15 mouse cellular contexts compared by ENCODE assay signal in genomic region chr8:81756663-81757062, GRCm38 (mm10).
A peak's percentile ranks its signal among the peaks of the same experiment; 100 is the strongest.
DNase-seq lines count a peak whose midpoint lies in the region; ATAC-seq and TF ChIP-seq lines count a peak whose summit lies in the region.
"Had no signal": no experiment of that assay in that cellular context is flagged by ENCODE, and none has a peak within 500 bp of the region (broad histone marks: within the 10 kb centered on the region; RNA-seq: fewer than 3 reads in every experiment).

No protein-coding gene starts in this region.

- H3K27ac ChIP-seq in lung, postnatal 0 days (ENCODE audit: low read length), result no peak overlapping the region
- H3K27ac ChIP-seq in MEL (ENCODE audit: control insufficient read depth, low read depth, low read length), result no peak overlapping the region
- H3K27ac ChIP-seq in forebrain, embryonic 12.5 days, result no peak overlapping the region
- H3K27ac ChIP-seq: embryonic facial prominence, embryonic 12.5 days; kidney, postnatal 0 days; liver, embryonic 14.5 days; macrophage had no signal

- DNase-seq in lung, postnatal 0 days (ENCODE audit: low spot score), result peak; percentile 49
- no peak for DNase-seq in lung, postnatal 36 days
- DNase-seq in MEL (ENCODE audit: low read depth, low spot score), result peak; percentile 7
- no peak for DNase-seq in cerebellum, adult 18-20 months
- DNase-seq in c-Kit-positive CD71-positive TER-119-positive erythroid progenitor cells, embryonic 14.5 days (ENCODE audit: low spot score), result no peak
- DNase-seq: cerebellum, postnatal 14 days; spleen, adult 18-20 months had no signal

- H3K4me3 ChIP-seq in lung, postnatal 0 days (ENCODE audit: low read depth, low read length), result no peak overlapping the region
- H3K4me3 ChIP-seq in MEL (ENCODE audit: control insufficient read depth in 1 of 2, insufficient read depth in 1 of 2, low read depth in 2 of 2, low read length in 2 of 2), result no peak overlapping the region
- H3K4me3 ChIP-seq in forebrain, embryonic 12.5 days (replicated peaks), result no peak overlapping the region
- H3K4me3 ChIP-seq: embryonic facial prominence, embryonic 12.5 days had no signal

- no peaks in the 10 kb centered on the region for H3K36me3 ChIP-seq in lung, postnatal 0 days (ENCODE audit: insufficient read depth, low read length)
- H3K36me3 ChIP-seq in MEL (ENCODE audit: control insufficient read depth in 1 of 2, insufficient read depth in 2 of 2, low read length in 2 of 2), result peaks cover 0 to under 1% of the 10 kb centered on the region in 2 experiments; a peak in 2 of 4 replicates
- no peaks in the 10 kb centered on the region for H3K36me3 ChIP-seq in forebrain, embryonic 12.5 days (replicated peaks)
- H3K36me3 ChIP-seq: embryonic facial prominence, embryonic 12.5 days; G1E had no signal

- H3K79me2 ChIP-seq in MEL (ENCODE audit: control insufficient read depth, insufficient read depth, low read length, poor library complexity), result no peaks in the 10 kb centered on the region

- TF ChIP-seq CTCF in lung, postnatal 0 days (IDR thresholded peaks at IDR 0.05), result no peak
- no peak for TF ChIP-seq CTCF in MEL (IDR thresholded peaks at IDR 0.05 in 2 of 3, conservative IDR thresholded peaks at IDR 0.05 in 1 of 3; ENCODE audit: control insufficient read depth in 1 of 3, insufficient read depth in 1 of 3, low read depth in 2 of 3, low read length in 3 of 3, poor library complexity in 1 of 3, severe bottlenecking in 1 of 3)

- H3K27me3 ChIP-seq in lung, postnatal 0 days (replicated peaks; ENCODE audit: insufficient read depth, low read length), result no peaks in the 10 kb centered on the region
- H3K27me3 ChIP-seq in MEL (ENCODE audit: control insufficient read depth in 1 of 2, insufficient read depth in 2 of 2, low read length in 2 of 2), result no peaks in the 10 kb centered on the region
- H3K27me3 ChIP-seq in forebrain, embryonic 12.5 days, result no peaks in the 10 kb centered on the region
- H3K27me3 ChIP-seq: embryonic facial prominence, embryonic 12.5 days had no signal

- no peaks in the 10 kb centered on the region for H3K4me1 ChIP-seq in lung, postnatal 0 days (ENCODE audit: insufficient read depth, low read depth, low read length)
- H3K4me1 ChIP-seq in MEL (ENCODE audit: control insufficient read depth in 1 of 2, insufficient read depth in 2 of 2, low read length in 2 of 2), result peaks cover 2 to 3% of the 10 kb centered on the region in 2 experiments; a peak in 1 of 4 replicates
- no peaks in the 10 kb centered on the region for H3K4me1 ChIP-seq in forebrain, embryonic 12.5 days

- WGBS in lung, postnatal 0 days, result 62% methylated on average over 3 of the region's 3 CpGs
- WGBS in forebrain, embryonic 12.5 days, result 94% methylated on average over 3 of the region's 3 CpGs

- H3K9ac ChIP-seq in lung, postnatal 0 days (replicated peaks; ENCODE audit: low read depth), result no peak overlapping the region
- no peak overlapping the region for H3K9ac ChIP-seq in MEL (ENCODE audit: control insufficient read depth, low read depth, low read length, poor library complexity, severe bottlenecking)
- H3K9ac ChIP-seq in forebrain, embryonic 12.5 days, result no peak overlapping the region
- H3K9ac ChIP-seq: embryonic facial prominence, embryonic 12.5 days; liver, embryonic 14.5 days had no signal

- peak; percentile 56 for ATAC-seq in lung, postnatal 0 days
- ATAC-seq in hematopoietic stem cell, adult 5-6 weeks (replicated peaks in 1 of 2; ENCODE audit: insufficient read depth in 1 of 2, low FRiP score in 2 of 2, low TSS enrichment in 1 of 2, low read depth in 1 of 2, poor library complexity in 2 of 2, severe bottlenecking in 2 of 2), result peak; percentile 99 to 100
- ATAC-seq in forebrain, embryonic 12.5 days (ENCODE audit: low FRiP score), result no peak
- ATAC-seq: forebrain, embryonic 14.5 days had no signal

- no peak for TF ChIP-seq POLR2A in MEL (IDR thresholded peaks at IDR 0.05; ENCODE audit: control insufficient read depth in 1 of 2, insufficient read depth in 1 of 2, low read depth in 1 of 2, low read length in 2 of 2, poor library complexity in 1 of 2)

- no peak for TF ChIP-seq EP300 in lung, postnatal 0 days (IDR thresholded peaks at IDR 0.05)
- no peak for TF ChIP-seq EP300 in MEL (IDR thresholded peaks at IDR 0.05; ENCODE audit: low read depth in 1 of 2, low read length in 2 of 2)

- H3K9me3 ChIP-seq in lung, postnatal 0 days (ENCODE audit: low read length), result no peaks in the 10 kb centered on the region
- no peaks in the 10 kb centered on the region for H3K9me3 ChIP-seq in MEL (replicated peaks; ENCODE audit: insufficient read depth, low read length)
- no peaks in the 10 kb centered on the region for H3K9me3 ChIP-seq in forebrain, embryonic 12.5 days
- H3K9me3 ChIP-seq: embryonic facial prominence, embryonic 12.5 days; G1E had no signal

- no peak for TF ChIP-seq RAD21 in MEL (IDR thresholded peaks at IDR 0.05; ENCODE audit: low read depth, low read length)

- no peak overlapping the region for H3K4me2 ChIP-seq in lung, postnatal 0 days (replicated peaks; ENCODE audit: low read depth, low read length)
- H3K4me2 ChIP-seq in forebrain, embryonic 12.5 days, result no peak overlapping the region
- H3K4me2 ChIP-seq: embryonic facial prominence, embryonic 12.5 days had no signal

TF ChIP-seq in MEL, 35 proteins besides CTCF, POLR2A, EP300 and RAD21:
- TF ChIP-seq UBTF (IDR thresholded peaks at IDR 0.05; ENCODE audit: borderline replicate concordance, insufficient read depth, low read depth, low read length) (no peak), USF1 (IDR thresholded peaks at IDR 0.05; ENCODE audit: low read depth, low read length) (no peak), ZMIZ1 (IDR thresholded peaks at IDR 0.05; ENCODE audit: low read depth, low read length) (no peak), MYB (IDR thresholded peaks at IDR 0.05; ENCODE audit: low read depth, low read length) (no peak), MAX (IDR thresholded peaks at IDR 0.05; ENCODE audit: low read length) (no peak), TAL1 (IDR thresholded peaks at IDR 0.05; ENCODE audit: low read length) (no peak), TBP (IDR thresholded peaks at IDR 0.05; ENCODE audit: low read depth, low read length) (no peak), GABPA (IDR thresholded peaks at IDR 0.05; ENCODE audit: low read depth, low read length) (no peak), KAT2A (conservative IDR thresholded peaks at IDR 0.05; ENCODE audit: low read depth, low read length) (no peak), JUND (IDR thresholded peaks at IDR 0.05; ENCODE audit: low read depth, low read length) (no peak), ETS1 (IDR thresholded peaks at IDR 0.05; ENCODE audit: low read depth, low read length) (no peak), ELF1 (IDR thresholded peaks at IDR 0.05; ENCODE audit: low read depth, low read length) (no peak), RCOR1 (IDR thresholded peaks at IDR 0.05; ENCODE audit: low read depth, low read length) (no peak), SMC3 (IDR thresholded peaks at IDR 0.05; ENCODE audit: low read depth, low read length) (no peak), MEF2A (IDR thresholded peaks at IDR 0.05; ENCODE audit: extremely low read depth, insufficient replicate concordance, low read depth, low read length, poor library complexity, severe bottlenecking) (no peak), NRF1 (IDR thresholded peaks at IDR 0.05; ENCODE audit: insufficient read depth, low read depth, low read length, poor library complexity, severe bottlenecking) (no peak), POLR2AphosphoS5 (IDR thresholded peaks at IDR 0.05; ENCODE audit: borderline replicate concordance, low read depth, low read length) (no peak)
TF ChIP-seq in MEL: peak in this region for 0.

Comparison
In these comparisons a context has a peak if more than half of its experiments do, and no peak if none do; other contexts are left out.
1. DNase-seq: peak in lung, postnatal 0 days (single experiment) and MEL (single experiment); none in lung, postnatal 36 days (single experiment), cerebellum, adult 18-20 months (0 of 2) and c-Kit-positive CD71-positive TER-119-positive erythroid progenitor cells, embryonic 14.5 days (single experiment).